Mouse (Mus musculus): ENCODE measurements around the gene Sstr4.

Sstr4 gene

DNA sequence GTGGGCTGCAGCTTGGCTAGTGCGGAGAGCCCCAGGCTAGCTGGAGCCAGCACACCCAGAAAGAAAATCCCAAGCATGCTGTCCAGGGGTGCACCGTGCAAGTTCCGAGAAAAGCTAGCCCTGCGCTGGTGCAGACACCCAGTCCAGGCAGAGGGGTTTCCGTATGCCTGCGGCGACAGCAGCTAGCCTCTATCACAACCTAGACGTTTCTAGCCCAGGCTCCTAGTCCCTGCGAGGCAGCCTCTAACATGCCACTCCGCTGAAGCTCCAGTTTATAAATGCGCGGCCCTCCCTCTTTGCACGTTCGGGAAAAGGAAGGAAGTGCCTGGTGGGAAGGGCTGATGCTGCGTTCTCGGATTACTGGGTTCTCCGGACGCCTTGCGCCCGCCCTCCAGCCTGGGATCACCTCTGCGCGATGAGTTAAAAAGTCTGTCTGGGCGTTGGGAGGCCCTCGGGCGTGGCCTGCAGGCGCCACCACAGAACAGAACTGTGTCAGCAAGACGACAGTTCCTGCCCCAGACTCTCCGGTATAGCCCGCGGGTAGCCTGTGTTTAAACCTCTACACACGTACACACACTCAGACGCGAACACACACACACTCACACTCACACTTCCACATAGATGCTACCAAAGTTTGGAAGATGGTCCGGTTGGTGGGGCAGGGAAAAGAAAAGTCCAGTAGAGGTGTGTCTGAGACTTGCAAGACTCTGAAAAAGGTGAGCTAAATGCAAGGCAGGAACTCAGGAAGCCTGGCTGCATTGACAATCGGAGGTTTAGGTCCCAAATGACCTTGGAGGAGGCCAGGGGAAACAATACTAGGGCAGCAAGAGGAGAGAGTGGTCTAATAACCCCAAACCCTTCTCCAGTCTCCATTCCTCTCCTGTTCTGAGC is 13.0 kb downstream of the Sstr4 start, which contains the start of gene Thbd:
Gene Thbd (minus strand): TSS at position 319 of the 891 bp plus-strand sequence.
- peak; percentile 62; the same call in 1 of the 2 replicates for TF ChIP-seq GATA4 (IDR thresholded peaks at IDR 0.05; ENCODE audit: insufficient replicate concordance, low read length)

DNA sequence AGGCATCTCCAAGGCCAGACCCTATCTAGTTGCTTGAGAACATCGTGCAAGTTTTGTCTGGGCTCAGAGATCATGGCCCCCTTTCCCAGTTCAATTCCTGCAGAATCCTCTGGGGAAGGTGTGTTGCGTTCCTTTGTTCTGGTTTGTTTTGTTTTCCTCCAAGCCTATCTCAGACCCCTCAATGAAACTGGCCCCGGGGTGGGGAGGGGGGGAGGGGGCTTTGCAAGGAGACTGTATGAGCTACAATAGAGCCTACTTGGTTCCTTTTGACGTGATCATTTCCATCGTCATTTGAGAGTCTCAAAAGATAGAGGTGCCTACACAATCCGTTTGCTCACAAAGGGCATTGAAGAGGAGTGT is 13.6 kb downstream of the Sstr4 start:
- TF ChIP-seq GATA4 (IDR thresholded peaks at IDR 0.05; ENCODE audit: insufficient replicate concordance, low read length) = no peak

DNA sequence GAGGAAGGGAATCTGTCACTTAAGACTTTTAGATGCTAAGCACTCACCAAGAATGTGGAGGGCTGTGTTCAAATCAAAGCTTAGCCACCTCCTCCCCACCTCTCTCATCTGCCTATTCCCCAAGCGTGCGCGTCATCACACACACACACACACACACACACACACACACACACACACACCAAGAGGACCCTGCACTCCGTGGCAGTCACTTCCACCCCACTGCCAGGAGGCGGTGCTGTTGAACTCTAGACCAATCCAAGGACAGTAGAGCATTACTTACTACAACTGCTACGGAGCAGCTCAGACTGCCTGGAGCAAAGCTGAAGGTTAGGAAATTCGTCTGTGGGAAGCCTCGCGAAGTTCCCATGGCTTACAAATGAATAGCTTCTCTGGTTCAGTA is 14.0 kb downstream of the Sstr4 start:
- no peak for TF ChIP-seq GATA4 (IDR thresholded peaks at IDR 0.05; ENCODE audit: insufficient replicate concordance, low read length)

DNA sequence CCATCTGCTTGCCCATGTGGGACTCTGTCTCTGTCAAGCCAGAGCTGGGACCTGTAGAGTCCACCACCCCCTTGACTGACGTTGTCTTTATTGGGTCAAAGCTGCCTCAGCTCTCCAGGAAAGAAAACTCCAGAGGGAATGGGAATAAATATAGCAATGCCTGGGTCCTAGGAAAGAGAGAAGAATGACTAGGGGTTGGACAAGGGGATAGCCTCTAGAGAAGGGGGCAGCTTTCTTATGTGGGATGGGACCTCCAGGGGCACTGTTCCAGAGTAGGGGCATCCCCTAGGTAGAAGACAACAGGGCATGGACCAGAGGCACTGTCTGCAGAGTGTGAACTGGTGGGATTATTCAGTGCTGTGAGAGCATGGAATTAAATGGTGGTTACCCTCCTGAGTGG is 14.7 kb downstream of the Sstr4 start:
- TF ChIP-seq GATA4 (IDR thresholded peaks at IDR 0.05; ENCODE audit: insufficient replicate concordance, low read length) = no peak

DNA sequence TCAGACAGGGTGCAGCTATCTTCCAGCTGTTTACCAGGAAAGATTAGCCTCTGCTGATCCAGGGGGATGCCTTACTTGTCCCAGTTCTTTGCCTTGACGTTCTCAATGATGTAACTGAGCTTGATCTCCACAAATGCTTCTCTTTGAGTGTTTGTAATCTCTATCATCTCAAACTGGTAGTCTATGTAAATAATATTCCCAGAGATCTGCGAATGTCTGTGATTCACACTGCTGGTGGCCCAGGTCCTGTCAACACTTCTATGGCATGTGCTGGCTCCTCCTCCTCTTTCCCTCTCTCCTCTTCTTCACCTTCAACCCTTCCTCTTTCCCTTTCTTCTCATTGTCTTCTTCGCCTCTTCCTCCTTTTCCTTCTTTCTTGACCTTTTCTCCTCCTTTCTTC is 24.0 kb downstream of the Sstr4 start:
- no peak for TF ChIP-seq GATA4 (IDR thresholded peaks at IDR 0.05; ENCODE audit: insufficient replicate concordance, low read length)

DNA sequence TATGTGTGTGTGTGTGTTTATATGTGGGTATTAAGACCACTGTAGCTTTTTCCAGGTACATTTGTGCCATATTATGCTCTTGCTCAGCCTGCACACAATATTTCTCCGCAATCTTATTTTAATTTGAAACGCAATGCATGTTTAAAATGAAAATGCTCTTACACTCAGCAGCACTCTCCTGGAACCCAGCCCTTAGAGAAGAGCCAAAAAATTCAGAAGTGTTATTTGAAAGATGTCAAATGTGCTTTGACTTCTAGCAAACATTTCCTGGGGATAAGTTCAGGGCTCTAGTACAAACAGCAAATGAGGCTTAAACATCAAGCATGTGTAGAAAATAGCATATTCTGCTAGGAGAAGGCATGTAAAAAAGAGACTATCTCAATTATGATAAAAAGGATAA is 24.6 kb downstream of the Sstr4 start:
- no peak for TF ChIP-seq GATA4 (IDR thresholded peaks at IDR 0.05; ENCODE audit: insufficient replicate concordance, low read length)

DNA sequence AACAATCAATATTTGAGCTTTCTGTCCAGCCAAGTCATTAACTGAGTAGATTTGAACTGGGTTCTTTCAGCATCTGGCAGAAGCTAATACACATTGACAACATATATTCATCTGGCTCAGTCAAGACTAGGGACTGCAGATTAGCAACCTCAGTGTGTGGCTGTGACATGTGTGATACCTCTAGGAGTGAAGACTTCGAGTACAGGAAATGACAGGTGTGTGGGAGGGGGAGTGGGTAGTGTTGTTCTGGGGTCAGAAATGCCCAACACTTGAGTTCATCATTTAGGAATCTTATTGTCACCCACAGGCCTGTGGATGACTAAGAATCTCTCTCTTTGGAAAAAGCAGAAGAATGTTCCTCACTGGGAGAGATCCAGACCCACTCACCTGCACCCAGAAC is 26.0 kb downstream of the Sstr4 start:
- TF ChIP-seq GATA4 (IDR thresholded peaks at IDR 0.05; ENCODE audit: insufficient replicate concordance, low read length) = no peak

DNA sequence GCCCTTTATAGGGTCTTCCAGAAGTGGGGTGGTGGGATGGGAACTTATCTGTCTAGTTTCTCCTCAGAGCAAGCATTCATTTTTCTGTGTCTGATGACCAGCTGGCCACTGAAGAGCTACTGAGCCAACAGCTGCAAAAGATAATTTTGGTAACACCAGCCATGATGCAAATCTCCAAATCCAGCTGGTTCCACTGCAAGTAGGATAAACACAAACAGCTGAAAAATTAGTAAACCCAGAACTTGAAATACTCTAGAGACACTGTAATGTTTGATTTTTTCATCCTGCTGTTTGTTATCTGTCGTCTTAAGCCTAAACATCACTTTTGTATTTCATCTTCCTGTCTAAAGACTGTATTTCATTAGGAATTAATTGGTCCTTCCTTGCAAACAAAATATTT is 26.6 kb downstream of the Sstr4 start:
- no peak for TF ChIP-seq GATA4 (IDR thresholded peaks at IDR 0.05; ENCODE audit: insufficient replicate concordance, low read length)

DNA sequence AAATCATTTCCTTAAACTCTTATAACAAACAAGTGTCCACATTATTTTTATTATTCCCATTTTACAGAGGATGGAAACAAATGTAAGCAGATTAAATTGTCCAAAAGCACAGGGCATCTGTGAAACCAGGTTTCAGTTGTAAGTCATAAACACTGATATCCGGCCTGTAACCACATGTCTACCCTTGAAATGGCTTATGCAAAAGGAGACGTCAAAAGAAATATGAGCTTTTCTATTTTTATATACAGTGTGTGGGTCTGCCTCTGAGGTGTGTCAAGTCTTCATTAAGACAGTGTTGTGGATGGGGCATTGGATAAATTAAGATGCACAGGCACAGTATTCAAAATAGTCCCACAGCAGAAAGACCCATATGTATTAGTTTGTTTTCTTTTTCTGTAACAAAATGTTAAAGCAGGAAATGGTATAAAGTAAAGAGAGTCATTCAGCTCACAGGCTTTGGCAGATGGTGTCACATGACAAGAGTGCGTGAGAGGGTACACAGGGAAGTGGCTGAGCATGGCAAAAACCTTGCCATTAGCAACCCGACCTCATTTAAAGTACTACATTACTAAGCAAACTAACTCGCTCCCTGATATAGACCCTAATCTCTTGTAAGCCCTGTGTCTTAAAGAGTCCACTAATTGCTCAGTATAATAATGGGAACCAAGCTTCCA is 30.7 kb downstream of the Sstr4 start:
- TF ChIP-seq GATA4 (IDR thresholded peaks at IDR 0.05; ENCODE audit: insufficient replicate concordance, low read length) = no peak

DNA sequence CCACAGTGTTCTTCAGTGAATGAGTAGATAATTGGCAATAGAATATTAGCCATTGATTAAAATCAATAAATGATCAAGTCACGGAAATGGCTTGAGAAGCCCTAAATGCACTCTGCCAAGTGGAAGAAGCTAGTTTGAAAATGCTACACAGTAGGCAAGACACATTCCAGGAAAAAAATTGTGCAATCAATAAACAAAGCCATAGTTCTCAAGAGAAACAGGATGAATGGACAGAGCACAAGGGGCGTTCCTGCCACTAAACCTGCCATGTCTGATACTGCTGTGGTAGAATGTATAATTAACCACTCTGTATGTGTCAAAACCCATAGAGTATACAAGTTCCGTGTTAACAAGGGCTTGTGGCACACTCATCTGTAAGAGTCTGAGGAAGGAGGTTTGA is 32.4 kb downstream of the Sstr4 start:
- no peak for TF ChIP-seq GATA4 (IDR thresholded peaks at IDR 0.05; ENCODE audit: insufficient replicate concordance, low read length)

DNA sequence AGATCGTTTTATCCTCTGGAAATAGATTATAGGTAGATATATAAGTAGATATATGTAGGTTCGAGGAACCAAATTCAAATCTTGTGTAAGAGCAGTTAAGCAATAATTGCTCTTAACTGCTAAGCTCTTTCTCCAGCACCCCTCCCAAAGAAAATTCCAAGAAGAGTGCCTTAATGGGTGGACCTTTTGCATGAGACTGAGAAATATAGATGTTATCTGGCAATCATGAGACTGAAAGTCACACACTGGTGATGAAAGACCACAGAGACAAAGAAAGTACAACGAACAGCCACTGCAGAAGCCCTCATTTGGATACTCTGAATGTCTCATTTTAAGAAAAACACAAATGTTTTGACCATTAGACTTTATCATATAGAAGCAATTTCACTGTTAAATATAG is 33.4 kb downstream of the Sstr4 start:
- no peak for TF ChIP-seq GATA4 (IDR thresholded peaks at IDR 0.05; ENCODE audit: insufficient replicate concordance, low read length)

DNA sequence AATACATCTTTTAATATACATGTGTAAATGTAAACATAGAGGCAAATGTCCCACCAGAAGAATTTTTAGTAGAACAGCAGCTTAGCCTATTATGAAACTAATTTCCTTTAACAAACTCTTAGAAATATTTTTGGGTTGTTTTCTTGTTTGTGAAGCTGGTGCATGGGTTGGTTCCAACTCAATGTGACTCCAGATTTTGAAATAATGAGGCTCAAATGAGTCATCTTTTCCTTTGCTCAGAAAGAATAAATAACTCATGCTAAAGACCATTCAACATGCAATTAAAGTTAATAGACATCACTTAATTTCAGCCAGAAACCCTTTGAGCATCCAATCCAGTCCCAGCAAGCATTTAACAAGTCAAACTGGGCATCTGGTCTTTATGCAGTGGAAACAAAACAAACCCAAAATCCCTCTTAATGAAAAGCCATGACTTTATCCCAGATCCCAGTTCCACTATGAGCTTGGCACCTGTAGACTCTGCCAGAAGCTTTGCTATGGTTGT is 33.9 kb downstream of the Sstr4 start:
- TF ChIP-seq GATA4 (IDR thresholded peaks at IDR 0.05; ENCODE audit: insufficient replicate concordance, low read length) = no peak

DNA sequence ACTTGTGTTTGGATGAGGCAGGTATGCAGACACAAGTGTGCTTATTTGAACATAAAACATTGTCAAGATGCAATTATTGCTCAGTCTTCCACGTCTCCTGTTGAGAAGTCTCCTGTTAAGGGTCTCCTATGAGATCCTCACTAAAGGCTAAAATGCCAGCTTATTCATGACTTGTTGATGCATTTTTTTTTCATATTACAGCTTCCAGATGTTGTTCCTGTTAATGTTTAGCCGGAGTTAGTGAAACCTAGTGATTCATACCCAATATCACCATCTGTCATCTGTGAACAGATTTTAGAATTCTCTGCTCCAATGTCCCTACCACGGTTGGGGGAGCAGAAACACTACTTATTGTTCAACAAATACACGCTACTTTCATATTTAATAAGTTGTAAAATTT is 35.8 kb downstream of the Sstr4 start:
- no peak for TF ChIP-seq GATA4 (IDR thresholded peaks at IDR 0.05; ENCODE audit: insufficient replicate concordance, low read length)

DNA sequence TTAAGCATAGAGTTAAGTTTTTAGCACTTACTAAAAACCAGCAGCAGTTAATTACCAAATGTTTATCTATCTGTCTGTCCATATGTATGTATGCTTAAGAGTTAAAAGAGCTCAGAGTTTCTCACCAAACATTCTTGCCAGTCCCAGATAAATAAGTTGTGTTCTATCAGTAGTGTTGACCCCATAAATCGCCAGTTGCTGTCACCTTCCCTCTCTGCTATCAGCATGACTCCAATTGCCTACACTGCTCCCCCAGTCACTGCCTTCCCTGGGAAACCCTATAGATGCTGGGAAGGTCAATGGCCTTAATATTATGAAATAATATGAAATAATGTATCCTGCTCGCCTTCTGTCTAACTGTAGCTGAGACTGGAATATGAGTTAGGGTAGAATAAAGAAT is 37.2 kb downstream of the Sstr4 start:
- no peak for TF ChIP-seq GATA4 (IDR thresholded peaks at IDR 0.05; ENCODE audit: insufficient replicate concordance, low read length)

DNA sequence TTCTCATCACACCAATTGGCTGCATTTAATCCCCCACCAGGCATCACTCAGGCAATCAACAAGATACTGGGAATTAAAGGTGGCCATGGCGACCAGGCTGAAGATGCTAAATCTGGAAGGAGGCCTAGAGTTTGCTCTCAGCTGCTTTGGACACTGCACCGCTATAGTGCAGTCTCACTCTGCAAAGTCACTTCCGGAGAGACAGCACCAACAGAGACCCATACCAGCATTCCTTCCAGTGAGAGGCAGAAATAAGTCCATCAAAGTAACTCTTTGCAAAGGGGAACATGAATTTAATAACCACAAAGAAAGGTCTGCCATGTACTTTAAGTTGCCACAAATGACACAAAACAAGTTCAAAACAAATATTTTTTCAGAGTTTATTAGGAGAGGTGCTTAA is 41.1 kb downstream of the Sstr4 start:
- no peak for TF ChIP-seq GATA4 (IDR thresholded peaks at IDR 0.05; ENCODE audit: insufficient replicate concordance, low read length)

DNA sequence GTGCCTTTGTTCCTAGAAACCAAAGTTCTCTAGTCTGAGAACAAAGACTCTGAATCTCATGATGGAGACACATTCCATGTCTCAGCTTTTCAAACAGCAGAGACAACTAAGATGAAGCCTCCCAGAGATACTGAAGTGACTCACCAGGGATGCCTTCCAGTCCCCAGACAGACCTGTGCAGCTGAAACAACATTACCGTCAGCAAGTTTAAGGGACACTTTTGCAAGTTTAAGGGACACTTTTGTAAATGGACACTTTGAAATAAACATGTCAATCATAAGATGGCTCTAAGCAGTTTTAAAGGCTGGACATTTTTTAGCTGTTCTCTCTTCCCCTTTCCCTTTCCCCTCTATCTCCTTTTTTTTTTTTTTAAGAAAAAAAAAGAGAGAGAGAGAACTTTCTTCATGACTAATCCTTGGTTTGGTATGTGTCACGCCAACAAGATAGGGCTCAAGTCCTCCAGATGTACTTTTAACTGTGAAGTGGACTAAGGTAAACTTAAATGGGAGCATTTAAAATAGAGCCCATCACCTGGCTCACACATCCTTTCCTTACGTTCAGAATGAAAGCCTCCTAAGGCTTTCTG is 44.6 kb downstream of the Sstr4 start:
- TF ChIP-seq GATA4 (IDR thresholded peaks at IDR 0.05; ENCODE audit: insufficient replicate concordance, low read length) = no peak

Measured in liver, adult (tissue).